Mouse (Mus musculus) intestine, postnatal 0 days (tissue): ENCODE measurements at regions not wholly inside any gene's neighbourhood (a gene's known extent, or its start where the extent isn't known, plus 50 kb on each side); places are given as distances from the start of the nearest gene placed in this dataset.

Experiments
- ATAC-seq: fragments of 200-750 bp; cut with Nextera tagmentation; 2 replicates; pipeline ENCODE4 v1.8.0; 2017; ENCODE audit warnings: mild to moderate bottlenecking, moderate TSS enrichment, moderate library complexity
- H3K27ac ChIP-seq: fragments of 300-500 bp; sonication (generic); 2 replicates; pipeline ENCODE4 v1.5.1; 2014; ENCODE audit warnings: mild to moderate bottlenecking, low read depth, low read length, moderate library complexity
- H3K27me3 ChIP-seq: fragments of 300-500 bp; sonication (generic); replicated peaks from 2 replicates; pipeline ENCODE4 v1.6.1; 2014; ENCODE audit warnings: low read length, mixed read lengths; ENCODE audit not compliant: control insufficient read depth, insufficient read depth
- H3K36me3 ChIP-seq: fragments of 300-500 bp; sonication (generic); 2 replicates; pipeline ENCODE4 v1.6.1; 2014; ENCODE audit warnings: mild to moderate bottlenecking, moderate library complexity; ENCODE audit not compliant: control insufficient read depth, insufficient read depth
- H3K4me1 ChIP-seq: fragments of 300-500 bp; sonication (generic); replicated peaks from 2 replicates; pipeline ENCODE4 v1.6.1; 2014; ENCODE audit warnings: antibody characterized with exemption, low read length, mixed read lengths; ENCODE audit not compliant: control insufficient read depth, insufficient read depth
- H3K4me2 ChIP-seq: fragments of 300-500 bp; sonication (generic); replicated peaks from 2 replicates; pipeline ENCODE4 v1.6.1; 2014; ENCODE audit warnings: low read depth, mild to moderate bottlenecking, moderate library complexity
- H3K4me3 ChIP-seq: fragments of 300-500 bp; sonication (generic); 2 replicates; pipeline ENCODE4 v1.5.1; 2014; ENCODE audit warnings: low read depth, low read length
- H3K9ac ChIP-seq: fragments of 300-500 bp; sonication (generic); 2 replicates; pipeline ENCODE4 v1.6.1; 2014; ENCODE audit warnings: mild to moderate bottlenecking, low read depth, low read length
- H3K9me3 ChIP-seq: fragments of 300-500 bp; sonication (generic); 2 replicates; pipeline ENCODE4 v1.6.1; 2016; ENCODE audit warnings: mixed run types; ENCODE audit not compliant: control insufficient read depth
- CTCF ChIP-seq: sonication (generic); IDR thresholded peaks from 2 replicates; pipeline ENCODE4 v1.5.1; 2016; ENCODE audit warnings: low read depth, mild to moderate bottlenecking, control low read depth, antibody characterized with exemption, moderate library complexity
- WGBS: fragments of 180-500 bp; shearing (Covaris S2); extraction: QIAGEN DNeasy Blood & Tissue Kit; methylation state at CpG from one replicate; pipeline ENCODE4 v1.1.7; 2014; 5-methylcytosine and 5-hydroxymethylcytosine counted together

GRCm38 (mm10) chr15:59138393-59139107, 249.5 kb downstream of the Gm49356 start:
- Histone ChIP-seq H3K4me1 (no peaks in the 10 kb centered on the region), H3K27ac (no peak overlapping the region), H3K36me3 (no peaks in the 10 kb centered on the region), H3K4me3 (no peak overlapping the region), H3K4me2 (no peak overlapping the region), H3K27me3 (no peaks in the 10 kb centered on the region), H3K9me3 (no peaks in the 10 kb centered on the region; the same call in 1 of the 2 replicates), H3K9ac (no peak overlapping the region)
- 57% methylated on average over 8 of the region's 8 CpGs for whole genome bisulfite sequencing
- no peak for ATAC-seq
- no peak for TF ChIP-seq CTCF

GRCm38 (mm10) chr15:59141621-59142020, 252.5 kb downstream of the Gm49356 start:
- H3K9ac ChIP-seq, result no peak overlapping the region
- no peak overlapping the region for H3K4me3 ChIP-seq
- no peak for ATAC-seq
- H3K36me3 ChIP-seq, result no peaks in the 10 kb centered on the region
- WGBS, result 66% methylated on average over 4 of the region's 4 CpGs
- H3K9me3 ChIP-seq, result no peaks in the 10 kb centered on the region
- H3K27ac ChIP-seq, result no peak overlapping the region
- no peaks in the 10 kb centered on the region for H3K4me1 ChIP-seq
- no peak for TF ChIP-seq CTCF
- no peak overlapping the region for H3K4me2 ChIP-seq
- no peaks in the 10 kb centered on the region for H3K27me3 ChIP-seq

- H3K36me3 ChIP-seq, result no peaks in the 10 kb centered on the region
- no peak overlapping the region for H3K4me2 ChIP-seq
- no peak overlapping the region for H3K4me3 ChIP-seq
- no peak overlapping the region for H3K27ac ChIP-seq
- ATAC-seq, result no peak
- no peaks in the 10 kb centered on the region for H3K9me3 ChIP-seq
- H3K4me1 ChIP-seq, result no peaks in the 10 kb centered on the region
- H3K27me3 ChIP-seq, result no peaks in the 10 kb centered on the region
- no peak for TF ChIP-seq CTCF
- WGBS, result 41% methylated on average over 9 of the region's 9 CpGs
- no peak overlapping the region for H3K9ac ChIP-seq
These were observed 253.4 kb downstream of the Gm49356 start for GRCm38 (mm10) chr15:59142481-59142880.

GRCm38 (mm10) chr15:59143891-59144290, 254.8 kb downstream of the Gm49356 start:
- WGBS, result 98% methylated on average over 1 of the region's 1 CpGs
- ATAC-seq, result no peak

GRCm38 (mm10) chr15:59145679-59146078, 256.6 kb downstream of the Gm49356 start:
- H3K9me3 ChIP-seq, result no peaks in the 10 kb centered on the region
- TF ChIP-seq CTCF, result no peak

More at GRCm38 (mm10) chr15:59143891-59144290, 254.8 kb downstream of the Gm49356 start:
- Histone ChIP-seq H3K9ac (no peak overlapping the region), H3K4me3 (no peak overlapping the region), H3K4me2 (no peak overlapping the region), H3K9me3 (no peaks in the 10 kb centered on the region), H3K27ac (no peak overlapping the region), H3K27me3 (no peaks in the 10 kb centered on the region), H3K36me3 (no peaks in the 10 kb centered on the region), H3K4me1 (no peaks in the 10 kb centered on the region; the same call in 1 of the 2 replicates)
- TF ChIP-seq CTCF, result no peak

GRCm38 (mm10) chr15:59146111-59146510, 257.0 kb downstream of the Gm49356 start:
- no peak overlapping the region for H3K27ac ChIP-seq
- no peak overlapping the region for H3K4me3 ChIP-seq
- no peaks in the 10 kb centered on the region for H3K27me3 ChIP-seq
- H3K9me3 ChIP-seq, result no peaks in the 10 kb centered on the region
- no peak for TF ChIP-seq CTCF
- H3K36me3 ChIP-seq, result no peaks in the 10 kb centered on the region
- 86% methylated on average over 19 of the region's 19 CpGs for WGBS
- H3K9ac ChIP-seq, result no peak overlapping the region
- no peak for ATAC-seq
- no peaks in the 10 kb centered on the region; the same call in 1 of the 2 replicates for H3K4me1 ChIP-seq
- H3K4me2 ChIP-seq, result no peak overlapping the region

More at GRCm38 (mm10) chr15:59145679-59146078, 256.6 kb downstream of the Gm49356 start:
- 65% methylated on average over 5 of the region's 5 CpGs for WGBS
- no peak overlapping the region for H3K4me2 ChIP-seq
- no peak overlapping the region for H3K4me3 ChIP-seq
- no peaks in the 10 kb centered on the region for H3K27me3 ChIP-seq
- H3K27ac ChIP-seq, result no peak overlapping the region
- ATAC-seq, result no peak; the same call in 1 of the 2 replicates
- H3K4me1 ChIP-seq, result no peaks in the 10 kb centered on the region; the same call in 1 of the 2 replicates
- H3K9ac ChIP-seq, result no peak overlapping the region
- H3K36me3 ChIP-seq, result no peaks in the 10 kb centered on the region
